Mouse (Mus musculus): ENCODE results near the gene Scube1.

Gene Scube1

DNA sequence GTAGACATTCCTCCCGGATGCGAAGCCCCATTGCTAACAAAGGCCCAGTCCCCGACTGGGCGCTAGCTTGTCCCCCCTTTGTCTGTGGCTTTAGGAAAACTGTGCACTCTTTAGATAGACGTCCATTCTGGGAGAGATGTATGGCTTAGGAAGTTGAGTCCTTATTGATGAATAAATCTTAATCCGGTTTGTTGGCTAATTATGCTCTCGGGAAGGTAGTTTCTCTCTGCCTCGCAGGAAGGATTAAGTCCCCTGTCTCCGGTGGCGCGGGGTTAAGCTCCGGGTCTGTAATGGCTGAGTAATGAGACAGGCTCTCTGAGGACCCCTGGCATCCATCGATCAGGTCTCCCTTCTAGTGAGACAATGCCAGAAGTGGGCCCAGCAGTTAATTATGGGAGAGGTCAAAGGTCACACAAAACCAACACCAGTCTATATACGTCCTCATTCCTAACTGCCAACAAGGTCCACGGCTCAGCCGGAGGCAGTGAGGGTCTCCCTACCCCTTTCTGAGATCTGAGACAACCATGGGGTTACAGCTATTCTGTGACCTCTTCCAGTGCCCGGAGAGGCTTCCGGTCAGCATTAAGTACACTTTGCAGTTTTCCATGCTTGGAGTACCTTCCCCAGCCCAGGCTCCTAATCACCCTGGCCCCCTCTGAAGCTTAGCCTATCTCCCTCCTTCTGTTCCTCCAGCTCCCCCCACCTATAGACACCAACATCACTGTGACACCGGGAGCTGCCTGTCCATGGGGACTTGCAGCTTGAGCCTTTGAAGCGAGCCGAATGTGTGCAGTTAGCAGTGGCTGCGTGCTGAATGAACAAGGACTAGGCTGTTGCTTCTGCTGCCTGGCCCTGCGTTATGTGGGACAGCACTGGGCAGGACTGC lies 14.7 kb downstream of the Scube1 start:
- DNase-seq (ENCODE audit: extremely low spot score): peak; percentile 88

- no peak for DNase-seq (ENCODE audit: extremely low spot score)
These were observed 18.2 kb downstream of the Scube1 start for GRCm38 (mm10) chr15:83706528-83707199.

GRCm38 (mm10) chr15:83700593-83700923 lies 24.3 kb downstream of the Scube1 start:
- DNase-seq (ENCODE audit: extremely low spot score): no peak

GRCm38 (mm10) chr15:83699834-83700592 lies 24.8 kb downstream of the Scube1 start:
- peak; percentile 56 for DNase-seq (ENCODE audit: extremely low spot score)

DNA sequence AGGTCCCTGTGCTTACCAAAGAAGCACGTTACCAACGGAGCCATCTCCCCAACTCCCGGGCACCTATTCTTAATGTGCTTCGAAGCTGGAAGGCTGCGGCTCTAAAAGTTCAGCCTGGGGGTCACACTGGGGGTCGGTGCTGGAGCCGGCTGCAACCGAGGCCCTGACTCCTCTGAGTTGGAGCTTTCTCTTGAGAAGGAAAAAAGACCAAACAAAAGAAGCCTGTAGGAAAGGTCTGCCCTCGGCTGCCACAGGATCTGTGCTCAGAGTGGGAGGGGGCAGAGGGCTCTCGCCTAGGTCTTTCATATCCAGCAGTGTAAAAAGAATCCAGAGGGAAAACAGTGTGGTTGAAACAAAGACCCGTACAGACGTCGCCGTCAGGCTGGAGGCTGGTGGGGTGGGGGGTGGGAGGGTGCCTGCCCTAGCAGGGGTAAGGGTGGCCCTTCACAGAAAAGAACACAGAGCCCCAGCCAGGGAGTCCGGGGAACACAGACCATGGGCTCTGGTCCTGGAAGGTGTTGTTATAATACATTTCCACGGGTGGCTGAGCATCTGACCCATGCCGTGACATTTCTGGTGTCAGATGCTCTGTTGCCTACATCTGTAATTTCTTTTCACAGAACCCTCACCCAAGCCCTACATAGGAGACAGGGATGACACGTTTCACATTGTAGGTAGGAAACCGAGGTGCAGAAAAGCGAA lies 25.5 kb downstream of the Scube1 start:
- DNase-seq (ENCODE audit: extremely low spot score): peak; percentile 49

DNA sequence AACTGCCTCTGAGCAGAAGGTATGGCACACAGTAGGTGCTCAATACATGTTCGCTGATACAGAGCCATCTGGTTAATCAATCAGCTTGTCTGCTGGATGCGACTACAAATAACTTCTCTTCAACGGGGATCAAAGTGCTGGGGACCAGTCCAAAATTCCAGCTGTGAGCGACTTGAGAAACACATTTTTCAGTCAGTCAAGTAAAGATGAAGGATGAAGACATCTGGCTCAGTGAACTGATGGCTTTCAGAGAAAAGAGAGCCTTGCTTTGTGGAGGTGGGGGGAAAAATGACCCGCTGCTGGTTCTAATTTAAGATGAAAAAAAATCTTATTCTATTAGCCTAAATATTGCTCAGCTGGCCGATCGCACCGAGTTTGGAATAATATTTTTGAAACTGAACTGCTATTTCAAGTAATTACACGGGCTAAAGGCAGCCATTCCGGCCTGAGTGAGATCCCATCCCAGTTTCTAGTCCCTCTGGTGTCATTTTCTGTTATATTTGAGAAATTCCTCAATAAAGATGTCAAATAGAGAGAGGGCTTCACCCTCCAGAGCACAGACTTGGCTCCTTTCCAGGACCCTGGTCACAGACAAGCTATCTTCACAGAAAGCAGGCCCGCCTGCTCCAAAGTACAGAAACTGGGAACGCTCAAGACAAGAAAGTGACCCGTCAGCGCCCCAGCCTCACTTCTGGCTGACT lies 28.0 kb downstream of the Scube1 start:
- no peak for DNase-seq (ENCODE audit: extremely low spot score)

- no peak for DNase-seq (ENCODE audit: extremely low spot score)
These were observed 29.7 kb downstream of the Scube1 start for GRCm38 (mm10) chr15:83695159-83695558.

GRCm38 (mm10) chr15:83691901-83692361 lies 32.9 kb downstream of the Scube1 start:
- DNase-seq (ENCODE audit: extremely low spot score): no peak

DNA sequence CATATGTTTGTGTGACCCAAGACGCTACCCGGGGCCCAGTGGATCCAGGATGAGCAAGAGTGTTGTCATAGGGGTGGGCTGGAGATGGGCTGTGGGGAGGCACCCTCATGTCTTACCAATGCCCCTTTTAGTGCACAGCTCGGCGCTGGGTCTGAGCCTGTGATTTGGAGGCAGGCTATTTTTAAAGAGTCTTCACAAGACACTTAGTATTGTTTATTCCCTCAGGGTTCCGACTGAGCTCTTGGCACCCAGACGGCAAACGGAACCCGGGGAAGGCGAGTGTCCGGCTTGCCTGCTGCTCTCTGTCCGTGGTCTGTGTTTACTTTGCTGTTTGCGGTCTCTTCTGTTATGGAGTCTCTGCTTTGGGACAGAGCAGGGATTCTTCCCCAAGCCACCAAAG lies 34.9 kb downstream of the Scube1 start:
- DNase-seq (ENCODE audit: extremely low spot score): no peak

- no peak for DNase-seq (ENCODE audit: extremely low spot score)
These were observed 38.2 kb downstream of the Scube1 start for GRCm38 (mm10) chr15:83686601-83687000.

DNA sequence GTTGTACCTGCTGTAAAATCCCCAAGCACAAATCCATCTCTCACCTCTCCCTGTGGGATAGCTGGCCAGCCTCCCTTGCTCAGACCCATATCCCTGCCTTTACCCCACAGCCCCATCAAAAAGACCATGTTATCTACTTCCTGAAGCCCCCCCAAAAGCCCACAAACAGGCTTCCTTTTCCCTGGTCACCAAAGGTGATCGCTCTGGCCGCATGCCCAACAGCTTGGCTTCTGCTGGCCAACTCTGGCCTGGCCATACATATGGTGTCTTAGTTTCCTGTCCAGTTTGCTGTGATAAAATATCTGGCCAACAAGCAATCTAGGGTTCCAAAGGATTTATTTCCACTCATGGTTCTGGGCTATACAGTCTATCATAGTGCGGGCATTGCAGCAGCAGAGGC lies 38.9 kb downstream of the Scube1 start:
- DNase-seq (ENCODE audit: extremely low spot score): no peak

DNA sequence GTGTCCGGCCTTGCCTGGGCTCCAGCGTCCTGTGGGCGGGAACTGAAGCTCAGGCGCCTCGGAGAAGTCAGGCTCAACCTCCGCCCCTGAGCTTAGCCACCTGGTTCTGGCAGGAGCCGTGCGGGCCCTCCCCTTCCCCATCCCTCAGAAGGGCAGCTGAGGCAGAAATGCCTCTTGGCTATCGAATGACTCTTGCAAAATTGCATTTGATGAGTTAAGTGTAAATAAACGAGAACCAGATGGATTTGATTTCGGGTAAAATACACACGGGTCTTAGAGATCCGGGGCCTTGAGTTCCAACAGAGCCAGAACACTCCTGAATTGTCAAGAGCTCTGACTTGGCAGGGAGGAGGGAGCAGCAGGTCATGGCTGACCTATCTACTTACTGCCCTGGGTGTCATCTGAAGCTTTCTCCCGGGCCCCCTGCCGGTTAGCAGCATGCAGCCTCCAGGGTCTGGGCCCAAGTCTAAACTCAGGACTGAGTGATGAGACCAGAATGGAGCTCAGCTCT lies 41.7 kb downstream of the Scube1 start:
- DNase-seq (ENCODE audit: extremely low spot score): peak; percentile 39

GRCm38 (mm10) chr15:83680300-83680699 lies 44.5 kb downstream of the Scube1 start:
- DNase-seq (ENCODE audit: extremely low spot score): no peak

GRCm38 (mm10) chr15:83679729-83680128 lies 45.1 kb downstream of the Scube1 start:
- no peak for DNase-seq (ENCODE audit: extremely low spot score)

GRCm38 (mm10) chr15:83678606-83679005 lies 46.2 kb downstream of the Scube1 start:
- DNase-seq (ENCODE audit: extremely low spot score): peak; percentile 66

DNA sequence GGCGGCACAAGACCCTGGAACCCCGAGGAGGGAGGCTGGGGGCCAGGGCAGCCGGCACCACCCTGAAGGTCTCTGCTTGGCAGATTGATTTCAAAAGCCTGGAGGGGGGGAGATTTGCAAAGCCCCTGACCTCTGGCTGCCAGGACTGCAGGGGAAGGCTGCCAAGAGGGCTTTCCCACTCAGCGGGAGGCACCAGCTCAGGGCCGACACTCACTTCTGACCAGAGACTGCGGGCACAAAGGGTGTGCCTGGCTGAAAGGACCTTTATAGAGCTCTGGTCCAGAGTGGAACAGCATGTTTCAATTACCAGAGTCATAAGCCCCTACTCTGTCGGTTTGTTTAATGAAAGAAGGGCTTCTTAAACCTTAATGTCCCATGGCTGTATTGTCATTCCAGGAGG lies 46.7 kb downstream of the Scube1 start:
- peak; percentile 57 for DNase-seq (ENCODE audit: extremely low spot score)

DNA sequence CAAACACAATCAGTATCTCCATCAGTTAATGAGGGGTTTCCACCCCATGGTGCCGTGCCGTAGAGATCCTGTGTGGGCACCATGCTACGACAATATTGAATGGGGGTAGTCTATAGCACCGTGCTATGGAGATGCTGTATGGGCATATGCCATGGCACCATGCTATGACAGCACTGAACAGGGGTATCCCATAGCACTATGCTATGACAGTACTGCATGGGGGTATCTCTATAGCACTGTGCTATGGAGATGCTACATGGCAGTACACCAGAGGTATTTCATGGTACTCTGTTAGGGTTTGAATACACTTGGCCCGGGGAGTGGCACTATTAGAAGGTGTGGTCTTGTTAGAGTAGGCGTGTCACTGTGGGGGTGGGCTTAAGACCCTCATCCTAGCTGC lies 47.7 kb downstream of the Scube1 start:
- no peak for DNase-seq (ENCODE audit: extremely low spot score)

- no peak for DNase-seq (ENCODE audit: extremely low spot score)
These were observed 48.5 kb downstream of the Scube1 start for GRCm38 (mm10) chr15:83676286-83676685.

DNA sequence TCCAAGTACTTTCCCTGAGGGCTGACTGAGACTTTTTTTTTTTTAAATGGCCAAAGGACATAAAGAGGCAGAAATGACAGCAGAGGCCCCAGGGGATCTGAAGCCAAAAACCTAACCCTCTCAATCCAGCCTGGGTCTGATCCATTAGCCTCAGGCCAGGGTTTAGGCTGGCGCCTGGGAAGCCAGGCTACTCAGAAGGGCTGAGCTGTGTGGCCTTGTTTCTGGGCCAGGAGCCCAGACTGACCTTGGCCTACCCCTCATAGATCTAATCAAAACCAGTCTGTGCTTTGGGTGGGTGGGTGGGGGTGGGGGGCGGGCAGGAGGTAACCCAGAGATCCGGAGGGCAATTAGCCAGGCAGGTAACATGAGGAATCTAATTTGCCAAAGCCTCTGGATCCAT lies 51.2 kb downstream of the Scube1 start:
- no peak for DNase-seq (ENCODE audit: extremely low spot score)

GRCm38 (mm10) chr15:83667501-83667900 lies 57.3 kb downstream of the Scube1 start:
- DNase-seq (ENCODE audit: extremely low spot score): no peak

GRCm38 (mm10) chr15:83666418-83666817 lies 58.4 kb downstream of the Scube1 start:
- no peak for DNase-seq (ENCODE audit: extremely low spot score)
